Mouse (Mus musculus) lung, postnatal 36 days (tissue): ENCODE data around the gene Akap5.

Source experiments
- DNase-seq: peaks from one replicate; pipeline ENCODE4 v3.0.0; 2022; ENCODE audit warnings: mixed read lengths

Akap5 gene

DNA sequence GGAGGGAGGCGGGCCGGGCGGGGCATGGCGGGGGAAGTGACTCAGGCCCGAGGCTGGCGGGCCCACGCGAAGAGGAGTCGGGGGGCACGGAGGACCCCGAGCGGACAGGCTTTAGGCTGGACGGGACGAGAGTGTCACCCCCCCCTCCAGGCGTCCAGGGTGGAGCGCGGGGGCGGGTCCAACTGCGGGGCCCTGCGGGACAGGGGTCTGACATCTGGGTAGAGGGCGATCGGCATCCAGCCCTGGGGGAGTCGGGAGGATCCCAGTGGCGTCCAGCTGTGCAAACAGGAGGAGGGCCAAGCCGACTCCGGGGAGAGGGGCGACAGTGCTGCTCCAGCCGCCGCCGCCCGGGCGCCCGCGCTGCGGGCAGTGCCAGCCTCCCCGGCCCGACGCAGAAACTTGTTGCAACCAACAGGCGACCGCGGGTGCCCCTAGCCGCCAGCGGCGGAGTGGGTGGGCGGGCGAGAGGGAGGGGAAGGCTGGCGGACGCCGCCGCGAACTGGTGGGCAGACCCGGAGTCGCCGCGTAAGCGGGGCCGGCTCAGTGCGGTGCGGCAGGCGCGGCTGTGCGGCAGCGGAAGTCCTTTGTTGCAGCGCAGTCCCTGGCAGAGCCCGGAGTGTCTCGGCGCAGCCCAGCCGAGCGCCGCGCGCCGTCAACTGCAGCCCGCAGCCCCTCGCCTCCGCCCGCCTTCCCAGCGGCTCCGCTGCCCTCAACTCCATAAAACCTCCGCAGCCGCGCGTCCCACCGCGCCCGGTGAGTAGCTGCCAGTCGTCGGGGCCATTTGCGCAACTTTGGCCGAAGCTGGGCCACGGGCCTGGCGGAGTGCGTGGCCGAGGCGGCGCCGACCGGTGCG lies 45.5 kb downstream of the Akap5 start, which contains the start of gene Zbtb1:
Gene Zbtb1 (plus strand): TSS at position 289 of the 853 bp plus-strand sequence.
- DNase-seq: peak; percentile 80

DNA sequence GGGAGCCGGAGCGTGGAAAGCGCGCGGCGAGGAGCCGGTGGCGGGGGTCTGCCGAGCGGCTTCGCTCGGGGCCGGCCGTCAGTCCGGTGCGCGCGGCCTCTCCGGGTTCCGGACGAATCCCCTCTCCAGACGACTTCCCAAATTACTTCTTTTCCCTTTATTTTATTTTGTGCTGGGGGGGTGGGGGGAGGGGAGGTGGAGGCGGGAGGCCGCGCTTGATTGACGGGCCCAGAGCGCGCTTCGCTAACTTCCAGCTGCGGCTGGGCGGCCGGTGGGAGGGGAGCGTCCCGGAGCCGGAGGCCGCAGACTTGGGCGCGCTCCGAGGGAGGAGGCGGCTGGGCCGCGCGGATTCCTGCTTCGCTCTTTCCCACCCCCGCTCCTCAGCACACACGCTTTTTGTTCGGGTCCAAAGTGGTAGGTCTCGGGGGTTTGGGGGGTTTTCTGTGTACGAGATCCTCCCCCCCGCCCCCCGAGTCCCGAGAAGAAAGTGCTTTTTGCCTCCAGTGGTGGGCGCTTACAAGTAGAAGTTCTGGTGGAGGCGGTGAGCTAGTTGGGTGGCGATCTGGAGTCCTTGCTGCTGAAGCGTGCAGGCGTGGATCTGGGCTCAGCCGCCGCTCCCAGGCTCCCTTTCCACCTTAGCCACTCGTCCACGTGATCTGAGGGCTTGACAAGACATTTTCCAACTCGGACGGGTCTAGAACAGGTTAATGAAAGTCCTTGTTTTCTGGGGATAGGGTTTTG lies 46.3 kb downstream of the Akap5 start:
- DNase-seq: peak; percentile 80

DNA sequence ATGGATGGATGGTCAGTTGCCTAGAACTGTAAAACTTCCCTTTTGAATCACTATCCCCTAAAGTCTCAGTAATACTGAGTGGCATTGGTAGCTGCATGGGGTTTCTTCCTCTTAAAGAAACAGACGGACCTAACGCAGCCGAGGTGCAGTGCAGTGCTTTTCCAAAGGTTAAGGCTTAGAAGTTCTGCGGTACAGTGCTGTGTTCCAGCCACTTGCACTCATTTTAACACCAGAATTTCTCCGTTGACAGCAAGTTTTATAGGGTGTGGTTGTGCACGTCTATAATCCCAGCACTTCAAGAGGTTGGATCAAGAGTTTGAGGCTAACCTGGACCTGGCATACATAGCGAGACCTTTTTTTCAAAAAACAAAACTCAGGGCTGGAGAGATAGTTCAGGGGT lies 47.4 kb downstream of the Akap5 start:
- DNase-seq: no peak

DNA sequence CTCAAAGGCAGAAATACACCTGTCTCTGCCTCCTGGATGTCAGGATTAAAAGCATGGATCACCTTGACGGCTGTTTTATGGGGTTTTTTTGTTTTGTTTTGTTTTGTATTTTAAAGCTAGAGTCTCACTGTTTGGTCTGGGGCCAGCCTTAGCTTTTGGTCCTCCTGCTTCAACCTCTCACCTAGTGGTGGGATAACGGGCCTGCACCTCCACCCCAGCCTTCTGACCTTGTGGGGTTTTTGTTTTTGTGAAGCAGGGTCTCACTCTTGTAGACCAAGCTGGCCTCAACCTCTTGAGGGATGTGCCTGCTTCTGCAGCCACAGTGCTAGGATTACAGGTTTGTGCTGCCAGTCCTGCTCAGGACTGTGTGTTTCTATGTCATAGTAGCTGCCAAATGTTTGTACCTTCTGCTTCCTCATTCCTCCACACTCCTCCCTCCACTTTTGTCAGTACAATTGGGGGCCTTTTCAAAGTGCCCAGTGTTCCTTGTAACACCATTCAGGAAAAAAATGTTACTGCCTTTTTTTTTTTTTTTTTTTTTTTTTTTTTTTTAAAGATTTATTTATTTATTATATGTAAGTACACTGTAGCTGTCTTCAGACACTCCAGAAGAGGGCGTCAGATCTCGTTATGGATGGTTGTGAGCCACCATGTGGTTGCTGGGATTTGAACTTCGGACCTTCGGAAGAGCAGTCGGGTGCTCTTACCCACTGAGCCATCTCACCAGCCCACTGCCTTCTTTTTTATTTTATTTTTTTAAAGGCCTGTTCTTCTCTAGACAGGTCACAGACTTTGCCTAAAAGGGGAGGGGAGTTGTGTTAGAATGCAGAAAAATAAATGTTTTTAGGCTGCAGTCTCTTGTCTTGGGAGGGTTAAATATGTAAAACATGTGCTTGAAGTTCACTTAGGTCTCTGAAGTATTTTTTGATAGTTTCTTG lies 48.5 kb downstream of the Akap5 start:
- DNase-seq: no peak

DNA sequence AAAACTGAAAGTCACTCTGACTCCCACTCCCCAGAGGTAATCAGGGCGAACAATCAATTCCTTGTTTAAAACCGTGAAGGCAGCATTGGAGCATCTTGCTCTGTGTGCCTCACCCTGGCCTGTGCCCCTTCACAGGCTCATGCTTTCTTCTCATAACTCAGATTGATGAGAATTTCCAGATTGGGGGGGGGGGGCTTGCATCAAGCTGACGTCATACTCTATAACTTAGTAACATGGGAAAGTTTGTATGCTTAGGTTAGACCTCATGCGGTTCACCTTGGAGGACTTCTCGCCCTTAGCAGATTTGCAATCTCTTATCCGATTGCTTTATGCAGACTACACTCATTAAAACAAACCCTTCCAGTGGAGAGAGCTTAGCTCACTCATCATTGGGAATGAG lies 49.3 kb downstream of the Akap5 start:
- DNase-seq: no peak

DNA sequence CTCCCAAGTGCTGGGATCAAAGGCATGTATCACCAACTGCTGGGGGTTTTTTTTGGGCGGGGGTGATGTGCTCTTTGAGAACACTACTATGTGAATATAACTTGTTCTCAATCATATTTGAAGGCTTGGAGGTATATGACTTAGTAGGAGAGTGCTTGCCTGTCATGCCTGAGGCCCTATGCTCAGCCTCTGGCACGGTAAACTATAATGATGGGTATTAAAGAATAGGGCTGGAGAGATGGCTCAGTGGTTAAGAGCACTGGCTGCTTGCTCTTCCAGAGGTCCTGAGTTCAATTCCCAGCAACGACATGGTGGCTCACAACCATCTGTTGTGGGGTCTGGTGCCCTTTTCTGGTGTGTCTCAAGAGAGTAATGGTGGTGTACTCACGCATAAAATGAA lies 50.2 kb downstream of the Akap5 start:
- no peak for DNase-seq

DNA sequence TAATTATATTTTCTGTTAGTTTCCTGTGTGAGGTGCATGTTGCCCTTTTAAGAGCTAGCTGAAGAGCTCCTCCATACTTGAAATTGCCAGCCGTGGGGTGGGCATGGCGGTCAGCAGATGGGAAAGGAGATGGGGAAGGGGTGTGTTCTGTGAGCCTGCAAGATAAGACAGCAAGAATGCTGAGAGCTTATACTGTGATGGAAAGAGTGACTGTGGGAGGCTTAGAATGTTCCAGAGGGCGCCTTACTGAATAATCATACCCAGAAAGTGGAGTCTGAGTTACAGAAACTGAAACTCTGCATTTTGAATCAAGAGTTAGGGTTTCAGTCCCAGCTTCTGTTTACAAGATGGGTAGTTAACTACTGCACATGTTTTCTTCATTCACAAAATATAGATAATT lies 50.8 kb downstream of the Akap5 start:
- no peak for DNase-seq

DNA sequence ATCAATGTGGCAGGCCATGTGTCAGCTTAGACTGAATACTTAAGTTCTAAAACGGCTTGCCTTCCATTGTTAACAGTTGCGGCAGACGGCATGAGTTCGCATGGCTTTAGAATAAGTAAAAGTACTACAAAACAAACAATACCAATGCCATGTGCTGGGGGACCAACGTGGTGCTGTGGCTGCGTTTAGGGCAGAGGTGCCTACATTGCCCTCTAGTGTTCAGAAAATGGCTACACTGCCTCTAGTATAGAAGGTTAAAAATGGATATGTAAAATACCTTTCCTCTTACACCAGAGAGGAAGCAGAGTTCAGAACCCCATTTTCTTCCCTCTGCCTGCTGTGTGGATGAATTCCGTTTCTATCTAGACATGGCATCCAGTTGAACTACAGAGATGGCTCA lies 52.0 kb downstream of the Akap5 start:
- DNase-seq: peak; percentile 72

DNA sequence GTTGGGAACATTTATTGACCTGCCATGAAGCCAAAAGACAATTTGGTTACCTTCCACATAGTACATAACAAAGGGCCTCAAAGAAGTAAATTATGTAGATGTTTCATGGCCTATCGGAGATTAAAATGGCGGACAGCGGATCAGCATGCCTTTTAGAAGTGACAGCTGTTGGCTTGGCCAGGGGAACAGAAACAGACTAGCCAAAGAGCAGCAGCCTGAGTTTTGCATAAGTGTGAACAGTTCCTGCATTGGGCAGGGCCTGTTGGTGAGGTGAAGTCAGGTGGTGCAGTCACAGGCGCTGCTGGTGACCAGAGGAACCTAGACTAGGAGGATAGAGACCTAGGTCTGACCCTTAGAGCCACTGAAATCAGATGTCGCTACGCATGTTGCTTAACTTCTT lies 52.4 kb downstream of the Akap5 start:
- DNase-seq: peak; percentile 32

DNA sequence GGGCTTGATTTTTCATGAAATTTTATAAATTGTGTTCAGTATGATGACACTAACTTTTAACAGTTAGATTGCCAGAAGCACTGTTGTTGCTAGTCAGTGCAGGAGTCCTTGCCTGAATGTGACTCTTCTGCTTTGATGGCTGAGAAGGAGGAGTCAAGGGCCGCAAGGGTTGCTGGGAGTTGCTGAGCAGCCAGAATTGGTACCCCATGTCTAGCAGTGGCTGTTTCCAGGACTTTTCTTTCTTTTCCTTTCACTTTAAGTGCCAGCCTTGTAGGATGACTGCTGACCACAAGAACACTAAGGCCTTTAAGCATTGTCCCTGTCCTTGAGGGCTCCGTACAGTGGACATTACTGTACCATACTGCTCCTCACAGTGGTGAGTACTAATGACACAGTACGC lies 53.0 kb downstream of the Akap5 start:
- no peak for DNase-seq

DNA sequence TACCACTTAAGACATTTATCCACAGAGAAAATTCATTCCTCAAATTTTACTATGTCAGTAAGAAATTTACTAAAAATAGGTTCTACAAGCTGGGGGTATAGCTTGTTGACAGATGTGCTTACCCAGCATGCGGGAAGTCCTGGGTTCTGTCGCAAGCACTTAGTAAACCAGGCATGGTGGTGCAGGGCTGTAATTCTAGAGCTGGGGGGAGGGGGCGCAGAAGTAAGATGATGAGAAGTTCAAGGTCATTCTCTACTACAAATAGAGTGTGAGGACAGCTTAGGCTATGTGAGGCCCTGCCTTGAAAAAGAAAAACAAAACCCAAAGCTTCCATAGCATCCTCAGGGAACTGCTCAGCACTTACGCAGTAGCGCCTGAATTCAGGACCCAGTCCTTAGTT lies 53.9 kb downstream of the Akap5 start:
- DNase-seq: no peak

DNA sequence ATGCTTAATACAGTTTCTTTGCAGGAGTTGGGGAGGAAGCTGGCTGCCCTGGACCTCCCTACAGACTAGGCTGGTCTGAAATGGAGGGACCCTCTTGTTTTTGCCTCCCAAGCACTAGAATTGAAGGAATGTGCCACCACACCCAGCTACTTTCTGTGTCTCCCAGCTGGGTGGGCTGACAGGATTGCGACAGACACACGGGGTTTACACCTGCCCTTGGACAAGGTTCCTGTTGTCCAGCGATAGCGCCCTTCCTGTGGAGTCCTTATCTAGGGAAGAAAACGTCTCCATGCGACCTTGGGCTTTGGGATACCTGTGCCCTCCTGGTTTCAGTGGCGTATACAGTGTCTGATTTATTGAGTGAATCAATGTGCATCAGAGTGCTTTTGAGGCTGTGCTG lies 55.5 kb downstream of the Akap5 start:
- no peak for DNase-seq
